Mouse (Mus musculus) G1E (cell line): ENCODE measurements around the gene 1700016D06Rik. TPM values are rescaled to one million over a fixed set of nuclear protein-coding genes. Genes with fewer than 3 reads are reported as not detected.
A peak's percentile ranks its signal among the peaks of the same experiment; 100 is the strongest.

ENCODE experiments used
- ATAC-seq: 2 replicates; pipeline ENCODE4 v1.8.0; 2016; ENCODE audit warnings: mild to moderate bottlenecking; ENCODE audit not compliant: insufficient number of reproducible peaks, poor library complexity, low FRiP score, severe bottlenecking; ENCODE audit errors: extremely low read depth
- DNase-seq: peaks from one replicate; pipeline ENCODE4 v3.0.0; 2012; ENCODE audit warnings: low spot score
- H3K27me3 ChIP-seq: 2 replicates; pipeline ENCODE4 v1.6.1; 2012; ENCODE audit warnings: mild to moderate bottlenecking, low read length, inconsistent platforms; ENCODE audit not compliant: insufficient read depth
- H3K36me3 ChIP-seq: replicated peaks from 2 replicates; pipeline ENCODE3; 2012; ENCODE audit warnings: mild to moderate bottlenecking, inconsistent platforms
- H3K4me1 ChIP-seq: 2 replicates; pipeline ENCODE4 v1.6.1; 2012; ENCODE audit warnings: low read depth, low read length, inconsistent platforms, mixed read lengths; ENCODE audit not compliant: insufficient read depth
- H3K4me3 ChIP-seq: 2 replicates; pipeline ENCODE4 v1.5.1; 2012; ENCODE audit warnings: low read depth, mild to moderate bottlenecking, inconsistent platforms, low read length, moderate library complexity, mixed read lengths
- H3K9me3 ChIP-seq: replicated peaks from 2 replicates; pipeline ENCODE4 v1.6.1; 2012; ENCODE audit warnings: inconsistent platforms
- CTCF ChIP-seq: IDR thresholded peaks from 2 replicates; pipeline ENCODE4 v1.5.1; 2012; ENCODE audit warnings: low read depth, low read length, inconsistent platforms, mixed read lengths
- GATA1 ChIP-seq: IDR thresholded peaks from 2 replicates; pipeline ENCODE4 v1.6.1; 2012; ENCODE audit warnings: borderline replicate concordance, low read length, inconsistent platforms, mixed read lengths
- GATA2 ChIP-seq: IDR thresholded peaks from 2 replicates; pipeline ENCODE4 v1.6.1; 2012; ENCODE audit warnings: low read depth, low read length, inconsistent platforms, borderline replicate concordance
- POLR2AphosphoS5 ChIP-seq: IDR thresholded peaks from 2 replicates; pipeline ENCODE4 v1.6.1; 2012; ENCODE audit warnings: low read depth, low read length, inconsistent platforms; ENCODE audit not compliant: insufficient replicate concordance
- TAL1 ChIP-seq: conservative IDR thresholded peaks from 2 replicates; pipeline ENCODE4 v1.6.1; 2012; ENCODE audit warnings: low read depth, low read length, inconsistent platforms, mixed read lengths
- polyA plus RNA-seq: library from polyadenylated mRNA; stranded (reverse); fragments of >175 nt; gene quantifications from 2 replicates; pipeline ENCODE4 v1.2.3, GENCODE M21; 2012
- total RNA-seq, 2 experiments: library from RNA; stranded (forward) in 1 of 2; stranded (reverse) in 1 of 2; fragments of 200-1000 nt in 1 of 2; fragments of >200 nt in 1 of 2; fragmentation: Nextera tagmentation in 1 of 2; gene quantifications; 2 replicates each; pipeline ENCODE4 v1.2.3; 2014 to 2017

1700016D06Rik gene
- total and polyA plus RNA-seq, 3 experiments: 0.22 TPM; not detected in 2

- no peak for TF ChIP-seq CTCF
- H3K27me3 ChIP-seq: peaks cover 41% of the 10 kb centered on the region
- ATAC-seq (no peak), DNase-seq (no peak)
- no peaks in the 10 kb centered on the region for H3K9me3 ChIP-seq
- no peaks in the 10 kb centered on the region for H3K36me3 ChIP-seq
- peaks cover 19% of the 10 kb centered on the region for H3K4me1 ChIP-seq
- H3K4me3 ChIP-seq: no peak overlapping the region
Measured at GRCm38 (mm10) chr8:11704716-11705420, 4.0 kb upstream of the 1700016D06Rik start.

GRCm38 (mm10) chr8:11703789-11704188 is 2.9 kb upstream of the 1700016D06Rik start:
- Histone ChIP-seq H3K36me3 (no peaks in the 10 kb centered on the region), H3K27me3 (peaks cover 39% of the 10 kb centered on the region), H3K9me3 (no peaks in the 10 kb centered on the region), H3K4me3 (no peak overlapping the region), H3K4me1 (peaks cover 21% of the 10 kb centered on the region)
- no peak for TF ChIP-seq POLR2AphosphoS5
- no peak for TF ChIP-seq GATA1
- no peak for TF ChIP-seq TAL1
- TF ChIP-seq GATA2: no peak
- no peak for TF ChIP-seq CTCF
- no peak for ATAC-seq
- DNase-seq: no peak

- Histone ChIP-seq H3K36me3 (no peaks in the 10 kb centered on the region), H3K4me1 (peaks cover 24% of the 10 kb centered on the region), H3K27me3 (peaks cover 43% of the 10 kb centered on the region), H3K4me3 (no peak overlapping the region), H3K9me3 (no peaks in the 10 kb centered on the region)
- ATAC-seq (no peak), DNase-seq (no peak)
- TF ChIP-seq POLR2AphosphoS5: no peak
- no peak for TF ChIP-seq GATA2
- TF ChIP-seq CTCF: no peak
- no peak for TF ChIP-seq GATA1
- TF ChIP-seq TAL1: no peak
Measured at GRCm38 (mm10) chr8:11701428-11701827, 565 bp upstream of the 1700016D06Rik start.

GRCm38 (mm10) chr8:11700060-11701032 is 517 bp downstream of the 1700016D06Rik start:
- Histone ChIP-seq H3K36me3 (no peaks in the 10 kb centered on the region), H3K4me3 (no peak overlapping the region), H3K4me1 (peaks cover 33% of the 10 kb centered on the region), H3K27me3 (peaks cover 46% of the 10 kb centered on the region), H3K9me3 (no peaks in the 10 kb centered on the region)
- DNase-seq (peak; percentile 62), ATAC-seq (peak; percentile 45)
- TF ChIP-seq POLR2AphosphoS5 (no peak), GATA2 (no peak), CTCF (peak; percentile 49)

- no peak for ATAC-seq
- H3K4me3 ChIP-seq: no peak overlapping the region
- peaks cover 52% of the 10 kb centered on the region for H3K27me3 ChIP-seq
- DNase-seq: no peak
- TF ChIP-seq POLR2AphosphoS5 (no peak), TAL1 (no peak), GATA2 (no peak), CTCF (no peak), GATA1 (no peak)
- no peaks in the 10 kb centered on the region for H3K36me3 ChIP-seq
- peaks cover 38% of the 10 kb centered on the region for H3K4me1 ChIP-seq
- H3K9me3 ChIP-seq: no peaks in the 10 kb centered on the region
Measured at GRCm38 (mm10) chr8:11699442-11700001, 1.3 kb downstream of the 1700016D06Rik start.

- ATAC-seq (no peak), DNase-seq (no peak)
- TF ChIP-seq TAL1: no peak
- no peak for TF ChIP-seq GATA2
- no peak for TF ChIP-seq GATA1
- no peak for TF ChIP-seq CTCF
- TF ChIP-seq POLR2AphosphoS5: no peak
- Histone ChIP-seq H3K4me3 (no peak overlapping the region), H3K4me1 (peaks cover 51% of the 10 kb centered on the region), H3K36me3 (no peaks in the 10 kb centered on the region), H3K27me3 (peaks cover 46% of the 10 kb centered on the region), H3K9me3 (no peaks in the 10 kb centered on the region)
Measured at GRCm38 (mm10) chr8:11697467-11697866, 3.4 kb downstream of the 1700016D06Rik start.
